Mouse (Mus musculus): Measurements from ENCODE around the gene Cldn34b3.
"Not testable (repeated sequence)": the region's sequence is repeated elsewhere in the genome, so short reads cannot be mapped to it uniquely, and the experiment has no call there.

Cldn34b3 gene

GRCm38 (mm10) chrX:76264004-76264403 is at the start of gene Cldn34b3:
TSS of gene Cldn34b3 (plus strand) at chrX:76264304.
- not testable (repeated sequence) for DNase-seq
